Mouse (Mus musculus): ENCODE results near the gene Scn9a.

Scn9a gene

DNA sequence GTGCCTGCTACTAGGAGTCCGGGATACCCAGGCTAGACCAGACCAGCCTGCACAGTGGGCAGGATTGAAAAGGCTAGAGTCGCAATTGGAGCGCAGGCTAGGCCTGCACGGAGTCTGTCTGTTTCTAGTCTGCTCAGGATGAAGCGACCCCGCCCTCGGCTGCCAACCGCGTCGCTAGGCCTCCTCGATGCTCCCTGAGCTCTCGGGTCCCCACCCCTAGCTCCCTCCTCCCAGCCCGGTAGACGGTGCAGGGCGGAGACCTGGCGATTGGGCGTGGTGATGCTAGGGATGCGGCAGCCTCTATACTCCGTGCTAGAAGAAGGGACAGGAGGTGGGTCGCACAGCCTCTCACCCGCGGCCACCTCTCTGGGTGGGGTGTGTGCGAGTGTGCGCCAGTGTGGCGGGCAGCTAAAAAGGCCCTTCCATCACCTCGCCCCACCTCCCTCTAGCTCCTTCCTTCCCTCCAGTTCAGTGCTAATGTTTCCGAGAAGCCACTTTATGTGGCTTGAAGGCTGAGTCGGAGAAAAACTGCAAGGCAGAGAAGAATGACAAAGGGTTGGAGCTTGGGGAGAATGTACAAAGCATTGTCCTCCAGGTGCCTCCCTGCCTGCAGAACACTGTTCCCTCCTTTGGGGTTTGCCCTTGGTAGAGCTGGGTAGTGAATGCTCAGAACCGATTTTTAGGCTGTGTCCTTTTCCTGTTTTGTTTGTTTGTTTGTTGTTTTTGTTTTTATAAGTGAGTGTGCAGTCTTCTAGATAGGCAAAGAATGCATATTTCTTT is at the start of gene Scn9a:
Gene Scn9a, minus strand, starts transcription at position 383 of the 780 bp plus-strand sequence.
- DNase-seq (ENCODE audit: low spot score), result no peak

DNA sequence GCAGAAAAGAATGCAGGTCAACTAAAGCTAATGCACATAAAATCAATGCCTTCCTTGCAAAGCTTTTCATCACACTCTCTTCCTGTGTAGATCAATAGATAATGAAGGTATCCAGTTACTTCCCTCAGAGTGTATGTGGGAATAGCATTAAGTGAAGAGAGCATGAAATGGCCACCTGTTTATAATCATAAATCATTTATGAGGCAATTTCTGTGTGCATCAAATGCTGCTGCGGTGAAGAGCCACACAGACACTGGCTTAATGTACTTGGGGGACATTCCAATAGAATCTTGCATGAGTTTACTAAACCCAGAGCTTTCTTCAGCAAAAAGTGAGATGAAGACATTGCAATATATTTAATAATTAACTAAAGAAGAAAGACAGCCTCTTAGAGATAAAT is 27.2 kb upstream of the Scn9a start:
- DNase-seq (ENCODE audit: low spot score), result no peak

DNA sequence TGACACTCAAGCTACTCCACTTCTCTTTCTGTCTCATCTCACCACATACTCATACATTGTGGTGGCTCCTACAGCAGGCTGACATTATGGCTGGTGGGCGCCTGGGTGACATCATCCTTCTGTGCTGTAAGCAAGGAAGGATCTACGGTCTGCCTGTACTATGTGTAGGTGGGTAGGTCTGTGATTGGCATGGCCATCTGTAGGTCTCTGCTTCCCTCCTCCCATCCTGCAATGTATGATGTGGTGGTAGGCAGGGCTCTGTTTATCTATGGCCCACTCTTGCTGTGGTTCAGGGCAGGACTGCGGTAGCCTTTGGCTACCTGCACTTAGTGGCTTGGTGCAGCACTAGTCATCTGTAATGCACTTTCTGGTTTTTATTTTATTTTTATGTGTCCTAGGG is 21.7 kb upstream of the Scn9a start:
- no peak for DNase-seq (ENCODE audit: low spot score)

DNA sequence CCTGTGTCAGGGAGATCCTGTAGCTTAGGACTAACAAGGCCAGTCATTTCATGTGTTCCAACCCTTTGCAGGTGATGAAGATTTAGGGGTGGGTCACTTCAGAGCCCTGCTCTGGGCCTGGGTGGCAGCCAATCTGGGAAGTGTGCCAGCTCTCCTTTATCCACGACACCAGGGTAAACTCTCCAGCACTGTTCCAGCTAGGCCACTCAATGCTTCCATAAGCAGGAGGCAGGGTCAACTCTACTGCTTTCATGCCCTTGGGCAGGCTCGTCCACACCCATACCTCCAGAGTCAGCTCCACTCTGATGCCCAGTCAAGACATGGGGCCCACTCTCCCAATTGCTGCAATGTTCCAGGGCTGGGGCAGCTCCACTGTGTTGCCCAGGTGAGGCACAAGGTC is 20.7 kb upstream of the Scn9a start:
- no peak for DNase-seq (ENCODE audit: low spot score)

DNA sequence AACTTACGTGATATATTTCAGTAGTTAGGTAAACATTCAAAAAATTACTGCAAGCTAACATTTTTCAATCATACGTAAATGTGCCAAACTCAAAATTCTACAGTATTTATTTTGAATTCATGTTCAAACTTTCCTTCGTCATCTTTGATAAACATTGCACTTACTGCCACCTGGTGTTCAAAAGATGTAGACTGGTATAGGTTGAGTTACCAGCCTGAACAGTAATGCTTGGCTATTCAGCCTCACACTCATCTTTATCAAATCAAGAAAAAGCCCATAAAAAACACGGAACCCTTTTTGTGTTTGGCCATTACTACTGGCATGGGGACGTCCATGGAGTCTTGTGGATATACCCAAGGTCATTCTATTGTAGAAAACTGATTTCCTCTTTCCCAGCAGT is 9.6 kb upstream of the Scn9a start:
- no peak for DNase-seq (ENCODE audit: low spot score)

DNA sequence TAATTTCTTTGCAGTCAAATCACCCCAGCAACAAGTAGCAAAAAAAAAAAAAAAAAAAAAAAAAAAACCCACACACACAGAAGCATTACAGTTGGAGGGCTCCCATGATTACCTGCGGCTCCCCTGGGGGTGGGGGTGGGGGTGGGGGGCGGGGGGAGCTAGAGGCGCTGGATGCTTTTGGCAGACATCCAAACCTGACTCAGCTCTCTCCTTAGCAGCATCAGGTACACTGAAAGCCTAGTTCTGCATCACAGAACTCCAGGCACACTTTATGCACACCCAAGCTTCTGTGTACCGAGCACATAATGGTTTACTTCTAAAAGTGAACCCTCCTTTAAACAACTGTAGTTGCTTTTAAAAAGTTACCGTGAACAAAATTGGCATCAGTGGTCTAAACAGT is 2.0 kb downstream of the Scn9a start:
- DNase-seq (ENCODE audit: low spot score), result no peak

DNA sequence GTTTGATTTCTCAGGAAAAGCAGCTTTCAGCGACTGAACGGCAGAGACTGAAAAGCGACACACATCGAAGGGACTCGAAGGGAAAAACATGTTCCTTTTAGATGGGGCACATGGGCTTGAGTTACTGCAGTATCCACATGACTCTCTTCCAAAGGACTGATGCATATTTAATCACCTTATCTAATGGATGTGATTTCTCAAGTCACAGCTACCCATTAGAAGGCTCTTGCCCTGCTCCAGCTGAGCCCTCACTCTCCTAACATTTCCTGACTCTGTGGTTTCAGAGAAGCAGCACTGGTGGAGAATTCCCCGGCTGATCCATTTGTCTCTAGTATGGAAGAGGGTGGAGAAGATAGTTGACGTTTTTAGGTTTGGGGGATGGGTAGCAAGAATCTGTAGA is 23.7 kb downstream of the Scn9a start:
- DNase-seq (ENCODE audit: low spot score), result no peak

DNA sequence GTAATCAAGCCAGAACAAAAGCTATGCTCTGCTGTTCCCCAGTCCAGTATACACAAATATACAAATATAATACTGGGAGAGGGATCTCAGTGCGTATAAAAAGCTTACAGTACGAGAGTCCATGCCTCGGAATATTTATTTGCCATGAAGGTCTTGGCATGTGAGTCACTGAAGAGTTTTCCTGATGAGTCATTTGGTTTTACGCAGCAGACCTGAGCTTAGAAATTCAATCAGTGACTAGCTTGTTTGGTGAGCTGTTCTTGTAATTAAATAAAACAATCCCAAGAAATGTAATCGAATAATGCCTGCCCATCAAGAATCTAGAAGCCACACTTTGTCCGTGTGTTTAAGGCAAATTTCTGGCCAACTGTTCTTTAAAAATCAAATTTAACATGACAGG is 37.4 kb downstream of the Scn9a start:
- no peak for DNase-seq (ENCODE audit: low spot score)

DNA sequence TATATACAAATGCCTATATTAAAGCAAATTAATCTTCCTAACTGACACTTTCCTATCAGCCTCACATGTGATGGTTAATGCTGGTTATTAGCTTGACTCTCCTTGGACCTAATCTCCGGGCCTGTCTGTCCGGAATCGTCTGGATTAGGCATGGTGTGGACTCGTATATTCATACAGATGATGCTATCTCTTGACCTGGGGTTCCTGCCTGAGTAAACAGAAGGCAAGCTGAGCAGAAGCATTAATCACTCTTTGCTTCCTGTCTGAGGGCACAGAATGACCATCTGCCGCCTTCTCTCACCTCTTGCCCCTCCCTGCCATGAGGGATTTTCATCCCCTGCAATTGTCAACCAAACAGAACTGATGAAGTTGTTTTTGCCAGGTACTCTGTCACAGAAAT is 38.6 kb downstream of the Scn9a start:
- DNase-seq (ENCODE audit: low spot score), result no peak

DNA sequence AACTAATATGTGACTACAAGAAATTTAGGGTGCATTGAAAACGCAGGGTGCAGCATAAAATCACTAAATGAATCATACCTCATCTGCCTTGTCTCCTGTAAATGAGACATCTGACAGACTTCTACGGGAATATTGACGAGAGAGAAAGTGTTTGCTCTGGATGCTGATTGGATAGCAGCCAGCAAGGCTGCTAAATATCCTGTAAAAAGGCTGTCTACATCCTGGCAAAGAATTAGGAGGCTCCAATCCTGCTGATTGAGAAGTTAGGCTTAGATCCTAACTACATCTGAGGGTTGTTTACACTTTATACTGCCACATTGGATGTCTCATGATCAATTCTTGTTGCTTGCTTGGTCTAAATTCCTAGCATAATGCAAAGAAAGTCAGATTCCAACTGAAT is 44.6 kb downstream of the Scn9a start:
- DNase-seq (ENCODE audit: low spot score), result no peak

DNA sequence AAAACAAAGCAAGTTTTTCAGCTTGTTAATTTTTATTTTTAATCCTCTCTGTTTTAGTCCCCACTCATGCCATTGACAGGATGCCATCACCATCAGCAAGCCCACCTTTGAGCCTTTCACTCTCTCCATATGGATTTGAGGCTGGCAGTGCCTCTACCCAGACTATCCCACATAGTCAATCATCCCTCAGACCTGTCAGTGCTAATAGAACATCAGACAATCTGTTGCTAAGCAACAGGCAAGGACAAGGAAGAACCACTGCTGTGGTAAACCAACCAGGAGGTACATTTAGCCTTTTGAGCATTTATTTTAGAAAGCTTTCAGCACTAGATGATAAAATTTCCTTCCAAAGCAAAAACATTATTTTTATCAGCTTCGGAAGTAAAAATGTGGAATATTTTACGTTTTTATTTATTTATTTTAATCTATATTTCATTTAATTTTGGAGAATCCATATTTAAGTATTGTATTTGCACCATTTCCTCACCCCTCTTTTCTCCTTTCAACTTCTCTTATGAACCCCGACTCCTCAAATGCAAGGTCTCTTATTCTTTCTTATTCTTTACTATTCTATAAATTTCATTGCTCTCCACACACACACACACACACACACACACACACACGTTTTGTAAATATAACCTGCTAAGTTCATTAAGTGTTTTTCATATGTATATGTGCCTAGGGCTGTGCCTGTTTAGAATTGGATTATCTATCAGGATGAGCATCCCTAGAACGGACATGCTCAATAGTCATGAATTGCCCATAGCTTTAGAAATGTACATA is 54.5 kb downstream of the Scn9a start:
- DNase-seq (ENCODE audit: low spot score), result no peak

DNA sequence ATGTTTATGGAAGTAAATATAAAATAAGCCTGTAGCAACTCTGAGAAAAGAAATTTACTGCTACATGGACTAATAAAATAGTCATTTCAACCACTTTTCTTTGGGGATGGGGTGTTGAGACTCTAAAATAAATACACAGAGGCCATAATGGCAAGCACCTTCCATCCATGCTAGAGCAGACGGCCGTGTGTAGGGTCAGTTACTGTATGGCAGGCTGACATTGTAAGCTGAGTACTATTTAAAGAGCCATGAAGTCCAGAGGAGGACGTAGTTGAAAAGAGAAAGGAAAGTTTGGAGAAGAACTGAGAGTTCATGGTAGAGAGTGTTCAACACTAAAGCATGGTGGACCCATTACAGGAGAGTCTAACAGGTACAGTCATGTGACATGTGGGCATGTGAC is 86.5 kb downstream of the Scn9a start:
- DNase-seq (ENCODE audit: low spot score), result no peak

DNA sequence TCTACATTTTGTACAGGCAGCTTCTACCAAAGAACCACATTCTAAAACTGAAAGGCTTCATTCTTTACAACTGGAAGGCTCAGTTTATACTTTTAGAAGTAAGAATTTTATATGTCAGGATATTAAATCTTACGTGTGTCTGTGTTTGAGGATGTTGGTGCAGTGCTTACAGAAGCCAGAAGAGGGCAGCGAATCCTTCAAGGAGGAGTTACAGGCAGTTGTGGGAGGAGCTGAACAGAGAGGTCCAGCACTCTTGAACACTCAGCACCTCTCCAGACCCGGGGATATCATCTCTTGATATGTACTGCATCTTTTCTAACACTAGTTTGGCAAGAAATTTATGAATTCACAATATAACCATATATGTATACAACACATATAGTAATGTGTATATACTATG is 114.8 kb downstream of the Scn9a start:
- no peak for DNase-seq (ENCODE audit: low spot score)

DNA sequence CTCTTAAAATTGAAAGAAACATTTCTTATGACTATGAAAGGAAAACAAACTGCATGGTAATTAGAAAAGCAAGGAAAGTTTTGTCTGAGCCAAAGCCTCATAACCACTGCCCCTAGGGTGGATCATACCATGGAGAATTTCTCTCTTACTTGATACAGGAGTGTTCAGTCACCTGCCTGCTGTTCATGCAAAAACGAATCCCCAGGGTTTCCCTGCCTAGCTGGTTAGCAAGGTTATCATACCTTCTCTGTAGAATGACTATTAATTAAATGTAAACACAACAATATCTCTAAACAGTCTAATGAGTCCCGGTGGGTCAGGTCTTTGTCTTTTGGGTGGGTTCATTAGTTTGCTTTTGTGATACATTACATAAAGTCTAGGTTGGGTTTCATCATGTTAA is 123.3 kb downstream of the Scn9a start:
- DNase-seq (ENCODE audit: low spot score), result no peak

DNA sequence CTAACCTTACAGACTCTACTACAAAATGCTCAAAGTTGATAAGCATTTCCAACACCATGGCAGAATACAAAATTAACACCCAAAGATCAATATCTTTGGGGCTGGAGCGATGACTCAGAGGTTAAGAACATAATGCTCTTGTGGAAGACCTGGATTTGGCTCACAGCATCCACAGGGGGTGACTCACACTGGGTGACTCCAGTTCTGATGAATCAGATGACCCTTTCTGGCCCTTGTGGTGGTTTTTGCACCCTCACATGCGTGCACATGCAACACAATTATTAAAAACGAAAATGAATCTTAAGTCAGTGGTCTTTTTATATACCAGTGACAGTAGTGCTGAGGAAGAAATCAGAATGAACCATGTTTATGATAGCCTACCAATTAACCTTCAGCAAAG is 126.7 kb downstream of the Scn9a start:
- DNase-seq (ENCODE audit: low spot score), result no peak

DNA sequence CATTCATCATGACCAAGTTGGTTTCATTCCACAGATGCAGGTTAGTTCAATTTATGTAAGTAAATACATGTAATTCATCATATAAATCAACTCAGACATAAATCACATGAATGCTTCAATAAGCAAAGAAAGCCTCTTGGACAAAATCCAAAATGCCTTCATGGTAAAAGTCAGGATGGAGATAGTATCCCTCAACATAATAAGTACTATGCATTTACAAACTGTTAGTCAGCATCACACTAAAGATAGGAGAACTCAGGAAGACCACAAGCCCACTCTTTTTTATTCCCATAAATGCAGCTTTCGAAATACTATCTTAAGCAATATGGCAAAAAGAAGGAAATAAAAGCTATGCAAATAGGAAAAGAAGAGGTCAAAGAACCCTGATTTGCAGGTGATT is 127.1 kb downstream of the Scn9a start:
- DNase-seq (ENCODE audit: low spot score), result no peak

DNA sequence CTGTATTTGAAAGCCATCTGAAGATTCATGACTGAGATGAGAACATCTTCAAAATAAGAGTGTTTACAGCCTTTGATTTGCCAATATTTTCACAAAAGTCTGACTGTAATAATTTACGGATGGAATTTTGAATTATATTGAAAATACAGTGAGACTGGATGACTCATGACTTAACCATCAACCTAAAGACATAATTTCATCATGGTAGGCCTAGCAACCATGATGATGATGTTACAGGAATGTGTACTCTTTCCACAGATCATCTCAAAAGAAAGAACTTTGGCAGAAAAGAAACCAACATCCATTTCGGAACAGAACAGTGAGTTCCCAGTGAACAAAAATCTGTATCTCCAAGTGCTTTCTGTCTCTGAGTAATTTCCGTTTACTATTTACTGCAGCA is 132.6 kb downstream of the Scn9a start:
- DNase-seq (ENCODE audit: low spot score), result no peak

DNA sequence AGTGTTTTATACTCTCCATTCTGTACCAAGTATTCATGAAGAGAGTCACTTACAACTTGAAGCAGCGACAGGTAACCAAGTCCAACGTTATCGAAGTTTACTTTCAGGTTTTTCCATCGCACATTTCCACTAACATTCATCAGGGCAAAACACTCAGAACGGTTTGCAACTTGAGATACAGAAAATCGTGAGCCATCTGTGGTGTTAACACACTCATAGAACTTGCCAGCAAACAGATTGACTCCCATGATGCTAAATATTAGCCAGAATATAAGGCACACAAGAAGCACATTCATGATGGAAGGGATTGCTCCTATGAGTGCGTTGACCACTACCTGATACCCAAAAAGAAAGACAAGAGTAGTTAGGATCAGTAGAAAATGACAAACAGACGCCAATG is 140.2 kb downstream of the Scn9a start:
- DNase-seq (ENCODE audit: low spot score), result no peak

DNA sequence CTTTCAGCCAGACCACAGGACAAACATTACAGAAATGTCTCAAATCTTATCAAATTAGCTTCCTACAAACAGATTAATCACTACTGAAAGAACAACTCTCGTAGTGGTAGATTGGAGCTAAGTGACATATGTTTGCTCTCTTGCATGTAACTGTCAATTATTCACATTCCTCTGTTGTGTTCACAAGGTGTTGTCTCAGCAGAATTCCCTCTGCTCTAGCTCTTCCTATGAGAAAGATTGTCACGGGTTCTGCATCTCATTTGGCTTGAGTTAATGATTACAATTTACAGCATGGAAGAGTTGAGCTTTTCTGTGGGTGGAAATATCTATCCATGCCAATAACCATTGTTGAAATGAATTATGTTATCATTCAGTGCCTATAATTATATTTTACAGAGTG is 156.4 kb downstream of the Scn9a start:
- no peak for DNase-seq (ENCODE audit: low spot score)

DNA sequence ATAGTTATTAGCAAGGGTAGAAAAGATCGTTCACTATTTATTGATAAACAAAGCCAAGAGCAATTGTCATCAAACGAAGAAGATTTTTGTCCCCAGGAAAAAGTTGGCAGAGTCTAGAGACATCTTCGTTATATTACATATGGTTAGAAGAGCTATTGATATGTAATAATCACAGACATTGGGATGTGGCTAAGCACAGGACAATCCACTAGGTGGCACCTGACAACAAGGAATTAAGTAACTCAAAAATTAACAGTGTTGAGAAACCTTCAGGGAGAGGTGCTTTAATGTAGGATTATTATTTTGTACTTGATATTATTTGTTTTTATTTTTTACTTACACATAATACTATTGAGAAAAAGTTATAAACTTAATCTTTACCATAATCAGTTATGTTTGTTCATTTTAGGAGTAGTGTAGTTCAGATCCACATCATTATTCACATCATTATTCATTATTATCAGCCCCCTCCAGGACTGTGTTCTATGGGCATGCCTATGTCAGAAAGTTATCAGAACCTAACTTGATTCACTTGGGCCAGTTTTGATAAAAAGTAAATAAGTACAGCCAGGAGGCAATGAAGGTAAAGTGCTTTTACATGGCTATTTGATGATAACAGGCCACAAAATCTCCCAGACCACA is 161.5 kb downstream of the Scn9a start:
- DNase-seq (ENCODE audit: low spot score), result no peak

DNA sequence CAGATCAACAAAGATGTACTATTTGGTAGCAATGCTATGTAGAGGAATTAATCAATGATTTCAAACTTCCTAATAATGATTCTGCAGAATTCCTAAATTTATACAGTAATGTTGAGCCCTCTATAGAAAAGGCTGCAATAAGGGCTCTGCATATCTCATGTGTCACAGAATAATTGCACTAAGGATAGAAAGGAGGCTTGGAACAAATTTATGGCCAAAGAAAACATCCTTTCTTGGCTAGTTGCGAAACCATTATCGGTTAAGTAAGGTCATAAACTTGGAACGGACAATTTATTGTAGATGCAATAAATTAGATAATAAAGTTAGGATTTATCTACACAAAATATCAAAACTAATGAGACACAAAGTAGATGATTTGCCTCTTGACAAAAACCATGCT is 169.3 kb downstream of the Scn9a start:
- no peak for DNase-seq (ENCODE audit: low spot score)

DNA sequence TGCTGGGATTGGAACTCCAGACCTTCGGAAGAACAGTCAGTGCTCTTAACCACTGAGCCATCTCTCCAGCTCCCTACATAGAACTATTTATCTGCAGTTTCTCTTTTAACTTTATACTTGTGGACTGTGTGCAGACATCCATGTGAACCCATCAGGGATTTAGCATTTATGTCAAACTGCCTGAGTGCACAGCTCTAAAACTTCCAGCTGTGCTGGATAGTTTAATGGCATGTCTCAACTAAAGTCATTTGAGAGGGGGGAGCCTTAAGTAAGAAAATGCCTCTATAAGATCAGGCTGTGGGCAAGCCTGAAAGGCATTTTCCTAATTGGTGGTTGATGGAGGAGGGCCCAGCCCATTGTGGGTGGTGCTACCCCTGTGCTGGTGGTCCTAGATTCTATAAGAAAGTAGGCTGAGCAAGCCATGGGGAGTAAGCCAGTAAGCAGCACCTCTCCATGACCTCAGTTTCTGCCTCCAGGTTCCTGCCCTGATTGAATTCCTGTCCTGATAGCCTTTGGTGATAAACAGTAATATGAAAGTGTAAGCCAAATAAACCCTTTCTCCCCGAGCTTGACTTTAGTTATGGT is 169.8 kb downstream of the Scn9a start:
- no peak for DNase-seq (ENCODE audit: low spot score)

DNA sequence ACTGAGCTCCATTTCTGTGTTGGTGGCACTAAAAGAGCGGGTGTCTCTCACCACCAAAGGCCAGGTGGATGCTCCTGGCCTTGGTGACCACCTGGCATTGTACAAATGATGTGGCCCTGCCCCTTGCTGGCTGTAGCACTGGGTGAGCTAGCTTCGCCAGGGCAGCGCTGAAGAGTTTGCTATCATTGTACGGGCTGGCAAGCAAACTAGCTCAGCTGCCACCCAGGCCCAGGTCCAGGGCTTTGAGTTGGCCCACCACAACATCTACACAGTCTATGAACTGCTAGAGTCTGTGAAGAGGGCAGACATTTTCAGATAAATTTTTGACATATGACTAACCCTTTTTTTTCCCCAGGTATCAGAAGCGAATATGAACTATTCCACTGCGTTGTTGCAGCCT is 170.8 kb downstream of the Scn9a start:
- no peak for DNase-seq (ENCODE audit: low spot score)

All from spleen, adult 12 weeks (tissue).